Mouse (Mus musculus): Measurements from ENCODE around the gene Timp4. TPM values are rescaled to one million over a fixed set of nuclear protein-coding genes. Genes with fewer than 3 reads are reported as not detected.

Timp4 gene
- polyA plus RNA-seq (2014; fragmentation: Nextera tagmentation; extraction: Ambion mirVana) = 0.27 and 0.50 TPM in 2 replicates

- DNase-seq (ENCODE audit: low spot score) = no peak
- no peaks in the 10 kb centered on the region for H3K27me3 ChIP-seq (ENCODE audit: control insufficient read depth, insufficient read depth, low read length)
- H3K4me2 ChIP-seq (ENCODE audit: low read depth, low read length) = peak within 1 kb of the TSS; percentile 33
- H3K9me3 ChIP-seq (replicated peaks; ENCODE audit: control insufficient read depth, low read length) = no peaks in the 10 kb centered on the region
- no peak for ATAC-seq (replicated peaks; ENCODE audit: insufficient number of reproducible peaks, low FRiP score, low TSS enrichment, low read depth)
- H3K9ac ChIP-seq (replicated peaks; ENCODE audit: low read length) = no peak within 1 kb of the TSS
- H3K36me3 ChIP-seq (replicated peaks; ENCODE audit: control insufficient read depth, insufficient read depth, low read depth, low read length) = no peaks in the 10 kb centered on the region
- 33% methylated on average over 7 of the region's 10 CpGs for WGBS
- no peak within 1 kb of the TSS for H3K4me3 ChIP-seq (ENCODE audit: low read depth, low read length)
- no peaks in the 10 kb centered on the region; the same call in 1 of the 2 replicates for H3K4me1 ChIP-seq (ENCODE audit: control insufficient read depth, insufficient read depth, low read length)
- H3K27ac ChIP-seq (replicated peaks; ENCODE audit: low read depth, low read length) = no peak within 1 kb of the TSS
Observed at GRCm38 (mm10) chr6:115252099-115252873, at the start of gene Timp4. Timp4 (minus strand) TSS chr6:115252205.

GRCm38 (mm10) chr6:115293877-115294276 lies 41.9 kb upstream of the Timp4 start:
- H3K36me3 ChIP-seq (replicated peaks; ENCODE audit: control insufficient read depth, insufficient read depth, low read depth, low read length) = no peaks in the 10 kb centered on the region
- H3K4me2 ChIP-seq (ENCODE audit: low read depth, low read length) = no peak overlapping the region
- no peaks in the 10 kb centered on the region for H3K4me1 ChIP-seq (ENCODE audit: control insufficient read depth, insufficient read depth, low read length)
- 92% methylated on average over 2 of the region's 2 CpGs for WGBS
- no peaks in the 10 kb centered on the region for H3K9me3 ChIP-seq (replicated peaks; ENCODE audit: control insufficient read depth, low read length)
- no peak overlapping the region for H3K9ac ChIP-seq (replicated peaks; ENCODE audit: low read length)
- H3K27me3 ChIP-seq (ENCODE audit: control insufficient read depth, insufficient read depth, low read length) = no peaks in the 10 kb centered on the region
- no peak overlapping the region for H3K4me3 ChIP-seq (ENCODE audit: low read depth, low read length)
- ATAC-seq (replicated peaks; ENCODE audit: insufficient number of reproducible peaks, low FRiP score, low TSS enrichment, low read depth) (no peak), DNase-seq (ENCODE audit: low spot score) (no peak)
- H3K27ac ChIP-seq (replicated peaks; ENCODE audit: low read depth, low read length) = no peak overlapping the region

DNA sequence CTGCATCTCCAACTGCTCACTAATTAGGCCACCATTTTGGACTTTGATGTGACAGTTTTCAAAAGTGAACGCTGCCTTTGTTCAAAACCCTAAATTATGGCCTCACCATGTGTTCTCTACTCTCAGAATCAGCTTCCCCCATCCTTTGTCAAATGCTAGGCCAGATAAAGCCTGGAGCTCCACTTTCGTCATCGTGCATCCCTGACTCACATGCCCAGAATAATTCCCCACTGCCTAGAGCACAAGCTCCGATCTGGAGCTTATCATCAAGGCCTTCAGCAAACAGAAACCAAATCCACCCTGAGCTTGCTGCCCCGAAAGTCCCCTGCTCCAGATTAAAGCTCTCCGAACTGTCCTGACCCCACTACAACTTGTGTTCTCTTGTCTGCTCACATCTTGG lies 40.6 kb upstream of the Timp4 start:
- WGBS = 71% methylated on average over 6 of the region's 6 CpGs
- DNase-seq (ENCODE audit: low spot score) (no peak), ATAC-seq (replicated peaks; ENCODE audit: insufficient number of reproducible peaks, low FRiP score, low TSS enrichment, low read depth) (no peak)
- Histone ChIP-seq H3K4me1 (ENCODE audit: control insufficient read depth, insufficient read depth, low read length) (no peaks in the 10 kb centered on the region), H3K4me2 (ENCODE audit: low read depth, low read length) (no peak overlapping the region), H3K9ac (replicated peaks; ENCODE audit: low read length) (no peak overlapping the region), H3K27ac (replicated peaks; ENCODE audit: low read depth, low read length) (no peak overlapping the region), H3K36me3 (replicated peaks; ENCODE audit: control insufficient read depth, insufficient read depth, low read depth, low read length) (no peaks in the 10 kb centered on the region), H3K4me3 (ENCODE audit: low read depth, low read length) (no peak overlapping the region), H3K9me3 (replicated peaks; ENCODE audit: control insufficient read depth, low read length) (no peaks in the 10 kb centered on the region), H3K27me3 (ENCODE audit: control insufficient read depth, insufficient read depth, low read length) (no peaks in the 10 kb centered on the region)

DNA sequence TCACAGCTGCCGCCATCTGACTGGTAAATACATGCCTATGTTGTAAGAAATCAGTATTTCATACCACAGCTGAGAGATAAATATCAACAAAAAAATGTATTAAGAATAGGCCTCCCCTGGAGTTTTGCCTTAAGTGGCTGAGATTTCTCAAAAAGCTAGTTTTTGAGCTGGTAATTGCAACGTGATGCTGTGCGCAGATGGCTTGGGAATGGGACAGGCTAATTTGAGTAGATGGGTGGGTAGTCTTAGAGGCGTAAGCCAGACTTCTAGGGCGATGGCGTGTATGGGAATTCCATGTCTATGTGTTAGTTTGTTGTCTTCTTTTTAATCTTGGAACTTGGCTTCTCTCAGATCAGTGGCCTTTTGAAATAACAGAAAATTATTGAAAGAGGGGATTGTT lies 39.8 kb upstream of the Timp4 start:
- Histone ChIP-seq H3K4me3 (ENCODE audit: low read depth, low read length) (no peak overlapping the region), H3K9me3 (replicated peaks; ENCODE audit: control insufficient read depth, low read length) (no peaks in the 10 kb centered on the region), H3K27me3 (ENCODE audit: control insufficient read depth, insufficient read depth, low read length) (no peaks in the 10 kb centered on the region), H3K9ac (replicated peaks; ENCODE audit: low read length) (no peak overlapping the region), H3K27ac (replicated peaks; ENCODE audit: low read depth, low read length) (no peak overlapping the region), H3K36me3 (replicated peaks; ENCODE audit: control insufficient read depth, insufficient read depth, low read depth, low read length) (no peaks in the 10 kb centered on the region), H3K4me2 (ENCODE audit: low read depth, low read length) (no peak overlapping the region), H3K4me1 (ENCODE audit: control insufficient read depth, insufficient read depth, low read length) (no peaks in the 10 kb centered on the region)
- no peak for DNase-seq (ENCODE audit: low spot score)
- no peak for ATAC-seq (replicated peaks; ENCODE audit: insufficient number of reproducible peaks, low FRiP score, low TSS enrichment, low read depth)
- WGBS = 87% methylated on average over 6 of the region's 6 CpGs

DNA sequence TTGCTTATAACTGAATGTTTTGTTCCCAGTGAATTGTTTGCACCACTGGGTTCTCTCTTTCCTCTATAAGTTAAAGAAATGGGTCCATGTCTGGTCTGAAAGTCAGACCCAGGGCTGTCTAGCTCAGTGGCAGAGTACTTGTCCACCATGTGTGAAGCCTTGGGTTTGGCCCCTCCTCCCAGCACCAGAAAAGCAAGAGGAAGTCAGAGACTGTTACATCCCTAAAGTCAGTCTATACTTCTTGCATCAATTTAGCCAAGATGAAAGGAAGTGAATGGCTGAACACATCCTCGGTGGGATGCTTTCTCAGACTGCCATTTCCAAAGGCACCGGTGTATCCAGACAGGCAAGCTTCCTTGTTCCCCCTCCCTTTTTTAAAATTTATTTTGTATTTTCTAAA lies 39.1 kb upstream of the Timp4 start:
- H3K9ac ChIP-seq (replicated peaks; ENCODE audit: low read length) = no peak overlapping the region

GRCm38 (mm10) chr6:115290561-115290960 lies 38.6 kb upstream of the Timp4 start:
- ATAC-seq (replicated peaks; ENCODE audit: insufficient number of reproducible peaks, low FRiP score, low TSS enrichment, low read depth) (no peak), DNase-seq (ENCODE audit: low spot score) (no peak)
- Histone ChIP-seq H3K27me3 (ENCODE audit: control insufficient read depth, insufficient read depth, low read length) (no peaks in the 10 kb centered on the region), H3K36me3 (replicated peaks; ENCODE audit: control insufficient read depth, insufficient read depth, low read depth, low read length) (no peaks in the 10 kb centered on the region), H3K27ac (replicated peaks; ENCODE audit: low read depth, low read length) (no peak overlapping the region), H3K4me3 (ENCODE audit: low read depth, low read length) (no peak overlapping the region), H3K4me1 (ENCODE audit: control insufficient read depth, insufficient read depth, low read length) (no peaks in the 10 kb centered on the region), H3K9ac (replicated peaks; ENCODE audit: low read length) (no peak overlapping the region), H3K9me3 (replicated peaks; ENCODE audit: control insufficient read depth, low read length) (no peaks in the 10 kb centered on the region), H3K4me2 (ENCODE audit: low read depth, low read length) (no peak overlapping the region)
- 48% methylated on average over 5 of the region's 5 CpGs for WGBS

More for the DNA sequence above, 39.1 kb upstream of the Timp4 start:
- ATAC-seq (replicated peaks; ENCODE audit: insufficient number of reproducible peaks, low FRiP score, low TSS enrichment, low read depth) = no peak
- no peak overlapping the region for H3K4me3 ChIP-seq (ENCODE audit: low read depth, low read length)
- H3K9me3 ChIP-seq (replicated peaks; ENCODE audit: control insufficient read depth, low read length) = no peaks in the 10 kb centered on the region
- no peak overlapping the region for H3K4me2 ChIP-seq (ENCODE audit: low read depth, low read length)
- no peaks in the 10 kb centered on the region for H3K4me1 ChIP-seq (ENCODE audit: control insufficient read depth, insufficient read depth, low read length)
- H3K27me3 ChIP-seq (ENCODE audit: control insufficient read depth, insufficient read depth, low read length) = no peaks in the 10 kb centered on the region
- H3K27ac ChIP-seq (replicated peaks; ENCODE audit: low read depth, low read length) = no peak overlapping the region
- WGBS = 87% methylated on average over 2 of the region's 2 CpGs
- no peak for DNase-seq (ENCODE audit: low spot score)
- no peaks in the 10 kb centered on the region for H3K36me3 ChIP-seq (replicated peaks; ENCODE audit: control insufficient read depth, insufficient read depth, low read depth, low read length)

- H3K4me1 ChIP-seq (ENCODE audit: control insufficient read depth, insufficient read depth, low read length) = no peaks in the 10 kb centered on the region
- WGBS = 92% methylated on average over 3 of the region's 3 CpGs
- no peaks in the 10 kb centered on the region for H3K9me3 ChIP-seq (replicated peaks; ENCODE audit: control insufficient read depth, low read length)
- H3K27ac ChIP-seq (replicated peaks; ENCODE audit: low read depth, low read length) = no peak overlapping the region
- H3K36me3 ChIP-seq (replicated peaks; ENCODE audit: control insufficient read depth, insufficient read depth, low read depth, low read length) = no peaks in the 10 kb centered on the region
- no peaks in the 10 kb centered on the region for H3K27me3 ChIP-seq (ENCODE audit: control insufficient read depth, insufficient read depth, low read length)
- ATAC-seq (replicated peaks; ENCODE audit: insufficient number of reproducible peaks, low FRiP score, low TSS enrichment, low read depth) = no peak
- no peak overlapping the region for H3K9ac ChIP-seq (replicated peaks; ENCODE audit: low read length)
- no peak overlapping the region for H3K4me3 ChIP-seq (ENCODE audit: low read depth, low read length)
- H3K4me2 ChIP-seq (ENCODE audit: low read depth, low read length) = no peak overlapping the region
- no peak for DNase-seq (ENCODE audit: low spot score)
Observed at GRCm38 (mm10) chr6:115288223-115288622, 36.2 kb upstream of the Timp4 start.

- Histone ChIP-seq H3K4me3 (ENCODE audit: low read depth, low read length) (no peak overlapping the region), H3K4me1 (ENCODE audit: control insufficient read depth, insufficient read depth, low read length) (no peaks in the 10 kb centered on the region), H3K9me3 (replicated peaks; ENCODE audit: control insufficient read depth, low read length) (no peaks in the 10 kb centered on the region), H3K4me2 (ENCODE audit: low read depth, low read length) (no peak overlapping the region), H3K27ac (replicated peaks; ENCODE audit: low read depth, low read length) (no peak overlapping the region), H3K36me3 (replicated peaks; ENCODE audit: control insufficient read depth, insufficient read depth, low read depth, low read length) (no peaks in the 10 kb centered on the region), H3K27me3 (ENCODE audit: control insufficient read depth, insufficient read depth, low read length) (no peaks in the 10 kb centered on the region), H3K9ac (replicated peaks; ENCODE audit: low read length) (no peak overlapping the region)
- DNase-seq (ENCODE audit: low spot score) (no peak), ATAC-seq (replicated peaks; ENCODE audit: insufficient number of reproducible peaks, low FRiP score, low TSS enrichment, low read depth) (no peak)
- 77% methylated on average over 6 of the region's 6 CpGs for WGBS
Observed at GRCm38 (mm10) chr6:115286441-115286840, 34.4 kb upstream of the Timp4 start.
